Mouse (Mus musculus): ENCODE measurements around the gene Hpgd. TPM values are rescaled to one million over a fixed set of nuclear protein-coding genes. Genes with fewer than 3 reads are reported as not detected.
"Not testable (repeated sequence)": the region's sequence is repeated elsewhere in the genome, so short reads cannot be mapped to it uniquely, and the experiment has no call there.

The Hpgd gene
- polyA plus RNA-seq, 1 experiment from 2014 or later, result 2.3 TPM

GRCm38 (mm10) chr8:56301303-56301702 lies 6.9 kb downstream of the Hpgd start:
- H3K4me2 ChIP-seq (ENCODE audit: low read depth, low read length); H3K4me1 ChIP-seq (ENCODE audit: control insufficient read depth, insufficient read depth, low read length): not testable (repeated sequence)

DNA sequence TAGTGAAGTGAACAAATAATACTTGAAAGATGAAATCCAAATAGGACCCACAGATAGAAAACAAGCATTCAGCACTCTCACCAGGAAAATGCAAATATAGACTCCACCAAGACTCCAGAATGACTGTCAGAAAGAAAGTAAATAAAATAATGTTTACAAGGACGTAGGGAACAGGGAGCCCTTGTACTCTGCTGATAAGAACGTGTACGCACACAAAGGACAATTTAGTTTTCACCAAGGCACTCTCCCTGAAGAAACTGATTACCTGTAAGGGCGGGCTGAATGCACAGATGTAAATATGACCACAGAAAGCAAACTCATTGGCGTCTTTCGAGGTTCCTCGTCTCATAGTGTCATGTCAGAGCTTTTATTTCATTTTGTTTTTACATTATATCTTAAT lies 10.2 kb downstream of the Hpgd start:
- Histone ChIP-seq H3K9ac (replicated peaks; ENCODE audit: low read depth, low read length) (no peak overlapping the region), H3K9me3 (ENCODE audit: control insufficient read depth, low read length) (no peaks in the 10 kb centered on the region), H3K4me1 (ENCODE audit: control insufficient read depth, insufficient read depth, low read length) (no peaks in the 10 kb centered on the region), H3K4me3 (ENCODE audit: low read depth, low read length) (no peak overlapping the region), H3K36me3 (ENCODE audit: control insufficient read depth, insufficient read depth, low read length) (no peaks in the 10 kb centered on the region), H3K27me3 (ENCODE audit: control insufficient read depth, insufficient read depth, low read length) (no peaks in the 10 kb centered on the region), H3K4me2 (ENCODE audit: low read depth, low read length) (no peak overlapping the region), H3K27ac (ENCODE audit: low read depth, low read length) (no peak overlapping the region)
- no peak for ATAC-seq (ENCODE audit: low read depth)
- WGBS, result 87% methylated on average over 7 of the region's 7 CpGs

More at GRCm38 (mm10) chr8:56301303-56301702, 6.9 kb downstream of the Hpgd start:
- not testable (repeated sequence) for H3K9ac ChIP-seq (replicated peaks; ENCODE audit: low read depth, low read length); H3K9me3 ChIP-seq (ENCODE audit: control insufficient read depth, low read length); H3K4me3 ChIP-seq (ENCODE audit: low read depth, low read length); ATAC-seq (ENCODE audit: low read depth); H3K36me3 ChIP-seq (ENCODE audit: control insufficient read depth, insufficient read depth, low read length); H3K27ac ChIP-seq (ENCODE audit: low read depth, low read length); H3K27me3 ChIP-seq (ENCODE audit: control insufficient read depth, insufficient read depth, low read length)
- WGBS, result 92% methylated on average over 2 of the region's 3 CpGs

GRCm38 (mm10) chr8:56313622-56314021 lies 19.2 kb downstream of the Hpgd start:
- Histone ChIP-seq H3K27ac (ENCODE audit: low read depth, low read length) (no peak overlapping the region), H3K4me1 (ENCODE audit: control insufficient read depth, insufficient read depth, low read length) (no peaks in the 10 kb centered on the region), H3K4me2 (ENCODE audit: low read depth, low read length) (no peak overlapping the region), H3K27me3 (ENCODE audit: control insufficient read depth, insufficient read depth, low read length) (no peaks in the 10 kb centered on the region), H3K4me3 (ENCODE audit: low read depth, low read length) (no peak overlapping the region), H3K36me3 (ENCODE audit: control insufficient read depth, insufficient read depth, low read length) (no peaks in the 10 kb centered on the region), H3K9ac (replicated peaks; ENCODE audit: low read depth, low read length) (no peak overlapping the region), H3K9me3 (ENCODE audit: control insufficient read depth, low read length) (no peaks in the 10 kb centered on the region)
- WGBS, result 95% methylated on average over 2 of the region's 2 CpGs
- no peak for ATAC-seq (ENCODE audit: low read depth)

GRCm38 (mm10) chr8:56315189-56315588 lies 20.8 kb downstream of the Hpgd start:
- H3K4me3 ChIP-seq (ENCODE audit: low read depth, low read length), result no peak overlapping the region
- H3K9me3 ChIP-seq (ENCODE audit: control insufficient read depth, low read length), result no peaks in the 10 kb centered on the region
- H3K27me3 ChIP-seq (ENCODE audit: control insufficient read depth, insufficient read depth, low read length), result no peaks in the 10 kb centered on the region
- ATAC-seq (ENCODE audit: low read depth), result no peak
- 80% methylated on average over 3 of the region's 3 CpGs for WGBS
- no peak overlapping the region for H3K4me2 ChIP-seq (ENCODE audit: low read depth, low read length)
- no peak overlapping the region for H3K9ac ChIP-seq (replicated peaks; ENCODE audit: low read depth, low read length)
- H3K36me3 ChIP-seq (ENCODE audit: control insufficient read depth, insufficient read depth, low read length), result no peaks in the 10 kb centered on the region
- H3K27ac ChIP-seq (ENCODE audit: low read depth, low read length), result no peak overlapping the region
- no peaks in the 10 kb centered on the region for H3K4me1 ChIP-seq (ENCODE audit: control insufficient read depth, insufficient read depth, low read length)

DNA sequence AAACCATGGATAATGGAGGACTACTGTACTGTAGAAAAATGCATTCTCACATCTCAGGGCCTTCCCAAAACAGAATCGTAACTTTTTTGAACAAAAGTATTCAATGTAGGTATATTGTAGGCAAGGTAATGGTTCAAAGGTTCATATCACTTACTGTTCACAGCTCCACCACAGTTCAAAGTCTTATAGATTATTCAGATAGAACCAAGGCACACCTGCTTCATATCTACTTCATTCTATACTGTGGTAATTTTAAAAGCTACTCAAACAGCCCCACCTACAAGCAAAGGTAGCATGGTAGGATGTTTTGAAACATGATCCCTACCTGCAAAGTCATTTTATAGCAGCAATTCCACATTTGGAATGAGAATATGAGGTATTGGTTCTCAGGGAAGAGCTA lies 28.9 kb downstream of the Hpgd start:
- 92% methylated on average over 1 of the region's 1 CpGs for whole genome bisulfite sequencing
- Histone ChIP-seq H3K36me3 (ENCODE audit: control insufficient read depth, insufficient read depth, low read length) (no peaks in the 10 kb centered on the region), H3K4me3 (ENCODE audit: low read depth, low read length) (no peak overlapping the region), H3K4me1 (ENCODE audit: control insufficient read depth, insufficient read depth, low read length) (no peaks in the 10 kb centered on the region), H3K4me2 (ENCODE audit: low read depth, low read length) (no peak overlapping the region), H3K9me3 (ENCODE audit: control insufficient read depth, low read length) (no peaks in the 10 kb centered on the region), H3K27ac (ENCODE audit: low read depth, low read length) (no peak overlapping the region), H3K9ac (replicated peaks; ENCODE audit: low read depth, low read length) (no peak overlapping the region), H3K27me3 (ENCODE audit: control insufficient read depth, insufficient read depth, low read length) (no peaks in the 10 kb centered on the region)
- ATAC-seq (ENCODE audit: low read depth), result no peak

DNA sequence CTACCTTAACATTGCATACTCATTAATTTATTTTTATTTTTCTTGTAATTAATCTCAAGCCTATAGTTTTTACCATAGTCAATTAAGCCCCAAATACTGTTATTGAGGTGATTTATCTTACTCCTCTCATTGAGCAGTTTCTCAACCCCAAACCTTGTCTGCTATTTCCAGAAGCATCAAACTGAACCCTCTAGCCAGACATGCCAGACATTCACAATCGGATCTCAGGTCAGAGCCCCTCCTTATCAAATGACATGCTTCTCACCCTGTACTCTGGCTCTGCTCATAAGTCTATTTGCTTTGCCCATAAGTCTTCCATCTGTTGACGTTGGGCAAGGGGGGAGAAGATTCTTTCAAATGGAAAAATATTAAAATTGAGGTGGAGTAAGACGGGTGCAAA lies 33.3 kb downstream of the Hpgd start:
- no peak for ATAC-seq (ENCODE audit: low read depth)

GRCm38 (mm10) chr8:56328130-56328542 lies 33.8 kb downstream of the Hpgd start:
- H3K9me3 ChIP-seq (ENCODE audit: control insufficient read depth, low read length), result no peaks in the 10 kb centered on the region
- no peaks in the 10 kb centered on the region for H3K4me1 ChIP-seq (ENCODE audit: control insufficient read depth, insufficient read depth, low read length)
- H3K9ac ChIP-seq (replicated peaks; ENCODE audit: low read depth, low read length), result no peak overlapping the region
- no peak for ATAC-seq (ENCODE audit: low read depth)
- no peak overlapping the region for H3K4me3 ChIP-seq (ENCODE audit: low read depth, low read length)
- 66% methylated on average over 3 of the region's 3 CpGs for WGBS
- no peaks in the 10 kb centered on the region for H3K36me3 ChIP-seq (ENCODE audit: control insufficient read depth, insufficient read depth, low read length)
- no peak overlapping the region for H3K27ac ChIP-seq (ENCODE audit: low read depth, low read length)
- no peaks in the 10 kb centered on the region for H3K27me3 ChIP-seq (ENCODE audit: control insufficient read depth, insufficient read depth, low read length)
- no peak overlapping the region for H3K4me2 ChIP-seq (ENCODE audit: low read depth, low read length)

More for the DNA sequence above, 33.3 kb downstream of the Hpgd start:
- Histone ChIP-seq H3K9ac (replicated peaks; ENCODE audit: low read depth, low read length) (no peak overlapping the region), H3K9me3 (ENCODE audit: control insufficient read depth, low read length) (no peaks in the 10 kb centered on the region), H3K27ac (ENCODE audit: low read depth, low read length) (no peak overlapping the region), H3K4me1 (ENCODE audit: control insufficient read depth, insufficient read depth, low read length) (no peaks in the 10 kb centered on the region), H3K4me2 (ENCODE audit: low read depth, low read length) (no peak overlapping the region), H3K36me3 (ENCODE audit: control insufficient read depth, insufficient read depth, low read length) (no peaks in the 10 kb centered on the region), H3K4me3 (ENCODE audit: low read depth, low read length) (no peak overlapping the region), H3K27me3 (ENCODE audit: control insufficient read depth, insufficient read depth, low read length) (no peaks in the 10 kb centered on the region)
- 76% methylated on average over 3 of the region's 3 CpGs for WGBS

GRCm38 (mm10) chr8:56335390-56336000 lies 41.1 kb downstream of the Hpgd start:
- no peak for ATAC-seq (ENCODE audit: low read depth)
- Histone ChIP-seq H3K9me3 (ENCODE audit: control insufficient read depth, low read length) (no peaks in the 10 kb centered on the region), H3K36me3 (ENCODE audit: control insufficient read depth, insufficient read depth, low read length) (no peaks in the 10 kb centered on the region), H3K4me2 (ENCODE audit: low read depth, low read length) (no peak overlapping the region), H3K27me3 (ENCODE audit: control insufficient read depth, insufficient read depth, low read length) (no peaks in the 10 kb centered on the region), H3K27ac (ENCODE audit: low read depth, low read length) (no peak overlapping the region), H3K4me1 (ENCODE audit: control insufficient read depth, insufficient read depth, low read length) (no peaks in the 10 kb centered on the region), H3K9ac (replicated peaks; ENCODE audit: low read depth, low read length) (no peak overlapping the region), H3K4me3 (ENCODE audit: low read depth, low read length) (no peak overlapping the region)
- 85% methylated on average over 9 of the region's 9 CpGs for WGBS

DNA sequence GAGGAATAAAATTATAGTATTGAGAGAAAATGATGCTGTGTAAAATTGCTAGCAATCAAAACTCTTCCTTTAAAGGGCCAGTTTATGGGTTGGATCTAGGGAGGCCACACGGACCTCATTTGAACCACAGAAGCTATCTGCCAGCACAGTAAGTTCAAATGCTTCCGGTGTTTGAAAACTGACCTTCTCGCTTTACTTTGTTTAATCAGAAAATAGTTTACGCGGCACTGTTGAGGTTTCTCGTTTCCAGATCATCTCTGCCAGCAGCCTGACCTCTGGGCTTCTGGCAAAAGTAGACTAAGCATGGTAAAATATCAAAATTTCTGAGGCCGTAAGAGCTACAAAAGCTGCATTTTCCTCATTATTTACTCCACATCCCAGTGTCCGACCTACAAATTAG lies 42.4 kb downstream of the Hpgd start:
- Histone ChIP-seq H3K9me3 (ENCODE audit: control insufficient read depth, low read length) (no peaks in the 10 kb centered on the region), H3K36me3 (ENCODE audit: control insufficient read depth, insufficient read depth, low read length) (no peaks in the 10 kb centered on the region), H3K4me2 (ENCODE audit: low read depth, low read length) (no peak overlapping the region), H3K4me1 (ENCODE audit: control insufficient read depth, insufficient read depth, low read length) (no peaks in the 10 kb centered on the region), H3K9ac (replicated peaks; ENCODE audit: low read depth, low read length) (no peak overlapping the region), H3K4me3 (ENCODE audit: low read depth, low read length) (no peak overlapping the region), H3K27ac (ENCODE audit: low read depth, low read length) (no peak overlapping the region), H3K27me3 (ENCODE audit: control insufficient read depth, insufficient read depth, low read length) (no peaks in the 10 kb centered on the region)
- 86% methylated on average over 8 of the region's 8 CpGs for WGBS
- no peak for ATAC-seq (ENCODE audit: low read depth)
